Mouse (Mus musculus): ENCODE data around the gene Pitpnm2.

Gene Pitpnm2

GRCm38 (mm10) chr5:124247296-124247695 lies 2.3 kb downstream of the Pitpnm2 start:
- DNase-seq, result no peak

GRCm38 (mm10) chr5:124244885-124245284 lies 4.7 kb downstream of the Pitpnm2 start:
- DNase-seq, result no peak

GRCm38 (mm10) chr5:124244449-124244848 lies 5.1 kb downstream of the Pitpnm2 start:
- DNase-seq, result no peak

- DNase-seq, result no peak
Measured at GRCm38 (mm10) chr5:124243236-124243901, 6.2 kb downstream of the Pitpnm2 start.

- no peak for DNase-seq
Measured at GRCm38 (mm10) chr5:124241686-124242444, 7.7 kb downstream of the Pitpnm2 start.

GRCm38 (mm10) chr5:124240841-124241685 lies 8.5 kb downstream of the Pitpnm2 start:
- DNase-seq, result no peak

GRCm38 (mm10) chr5:124236180-124236579 lies 13.4 kb downstream of the Pitpnm2 start:
- DNase-seq, result no peak

GRCm38 (mm10) chr5:124234778-124235177 lies 14.8 kb downstream of the Pitpnm2 start:
- no peak for DNase-seq

GRCm38 (mm10) chr5:124233874-124234661 lies 15.5 kb downstream of the Pitpnm2 start:
- DNase-seq, result peak; percentile 37

- DNase-seq, result no peak
Measured at GRCm38 (mm10) chr5:124233144-124233465, 16.5 kb downstream of the Pitpnm2 start.

- no peak for DNase-seq
Measured at GRCm38 (mm10) chr5:124232360-124233143, 17.0 kb downstream of the Pitpnm2 start.

- no peak for DNase-seq
Measured at GRCm38 (mm10) chr5:124230461-124230860, 19.1 kb downstream of the Pitpnm2 start.

- DNase-seq, result no peak
Measured at GRCm38 (mm10) chr5:124227193-124227592, 22.4 kb downstream of the Pitpnm2 start.

- DNase-seq, result no peak
Measured at GRCm38 (mm10) chr5:124226494-124226893, 23.1 kb downstream of the Pitpnm2 start.

GRCm38 (mm10) chr5:124225891-124226290 lies 23.7 kb downstream of the Pitpnm2 start:
- DNase-seq, result no peak

- no peak for DNase-seq
Measured at GRCm38 (mm10) chr5:124224321-124225092, 25.1 kb downstream of the Pitpnm2 start.

GRCm38 (mm10) chr5:124223574-124223973 lies 26.0 kb downstream of the Pitpnm2 start:
- no peak for DNase-seq

GRCm38 (mm10) chr5:124222696-124223095 lies 26.9 kb downstream of the Pitpnm2 start:
- no peak for DNase-seq

- peak; percentile 39 for DNase-seq
Measured at GRCm38 (mm10) chr5:124221736-124222040, 27.9 kb downstream of the Pitpnm2 start.

- DNase-seq, result no peak
Measured at GRCm38 (mm10) chr5:124221037-124221735, 28.4 kb downstream of the Pitpnm2 start.

- no peak for DNase-seq
Measured at GRCm38 (mm10) chr5:124220551-124220950, 29.0 kb downstream of the Pitpnm2 start.

Measured in cerebellum, adult 8-10 months (tissue).